ENCODE assay signal across 10 mouse cellular contexts in genomic region chr6:72210823-72211222, GRCm38 (mm10). TPM values are rescaled to one million over a fixed set of nuclear protein-coding genes. Genes with fewer than 3 reads are reported as not detected.
A peak's percentile ranks its signal among the peaks of the same experiment; 100 is the strongest.
DNase-seq lines count a peak whose midpoint lies in the region; ATAC-seq and TF ChIP-seq lines count a peak whose summit lies in the region.
"Had no signal": no experiment of that assay in that cellular context is flagged by ENCODE, and none has a peak within 500 bp of the region (broad histone marks: within the 10 kb centered on the region; RNA-seq: fewer than 3 reads in every experiment).

No protein-coding gene starts in this region.

- H3K27me3 ChIP-seq in cerebellum, adult 2 months (ENCODE audit: control insufficient read depth, insufficient read depth, low read length): no peaks in the 10 kb centered on the region

- no peak for TF ChIP-seq POLR2A in cerebellum, adult 2 months (IDR thresholded peaks at IDR 0.05; ENCODE audit: borderline replicate concordance, insufficient read depth, low read length)
- no peak for TF ChIP-seq POLR2A in lung, adult 2 months (IDR thresholded peaks at IDR 0.05; ENCODE audit: borderline replicate concordance, extremely low read depth, low read depth, low read length)

- H3K27ac ChIP-seq in cerebellum, adult 2 months (ENCODE audit: insufficient read depth, low read length): peak overlapping the region; percentile 49; the same call in 1 of the 2 replicates
- H3K27ac ChIP-seq: liver, embryonic 12.5 days had no signal

- peaks cover 41% of the 10 kb centered on the region for H3K4me1 ChIP-seq in cerebellum, adult 2 months (ENCODE audit: control insufficient read depth, insufficient read depth, low read length)
- H3K4me1 ChIP-seq in lung, adult 2 months (ENCODE audit: control insufficient read depth, insufficient read depth, low read length): no peaks in the 10 kb centered on the region; the same call in 1 of the 2 replicates

- no peak for TF ChIP-seq CTCF in cerebellum, adult 2 months (IDR thresholded peaks at IDR 0.05; ENCODE audit: borderline replicate concordance, insufficient read depth, low read depth, low read length)
- no peak for TF ChIP-seq CTCF in lung, adult 2 months (IDR thresholded peaks at IDR 0.05; ENCODE audit: insufficient read depth, low read length)

- WGBS in cerebellum, adult 2 months: 18% methylated on average over 7 of the region's 7 CpGs
- WGBS in lung, adult 2 months: 70% methylated on average over 7 of the region's 7 CpGs

- peak; percentile 33 to 44 for DNase-seq in cerebellum, adult 2 months
- DNase-seq in cerebellum, adult 11-12 months: no peak
- DNase-seq in lung, adult 18-20 months: peak; percentile 24 to 38
- no peak for DNase-seq in lung, adult 2 months
- peak; percentile 56 to 67 for DNase-seq in heart, postnatal 10 days
- DNase-seq in lung, postnatal 4 days: peak; percentile 45 to 79
- DNase-seq in frontal cortex, postnatal 10 days (ENCODE audit: low spot score in 2 of 2): no peak
- DNase-seq: kidney, adult 11 months had no signal

- no peak for ATAC-seq in megakaryocyte-erythroid progenitor cell, adult 5-6 weeks (replicated peaks; ENCODE audit: low FRiP score, low TSS enrichment, poor library complexity, severe bottlenecking)
- ATAC-seq: liver, embryonic 12.5 days had no signal

- intact Hi-C loops in heart, postnatal 10 days (cut with DNase I): no loop called here

- no peak overlapping the region for H3K4me3 ChIP-seq in cerebellum, adult 2 months (replicated peaks; ENCODE audit: insufficient read depth, low read depth, low read length)
- no peak overlapping the region for H3K4me3 ChIP-seq in lung, adult 2 months (replicated peaks; ENCODE audit: extremely low read depth, low read depth, low read length)
- H3K4me3 ChIP-seq: liver, embryonic 12.5 days had no signal

RNA-seq across cellular contexts. Expression of gene Atoh8, which starts 24.6 kb away (rescaled TPM):
- 4.4 and 5.9 TPM in 2 replicates for polyA plus RNA-seq in cerebellum, adult 2 months (2012; rRNA removed)
- 26.4 and 26.7 TPM in 2 replicates for polyA plus RNA-seq in lung, adult 2 months (2012; rRNA removed)
- total RNA-seq in heart, postnatal 10 days (2021): 1 to 10 TPM; 8.6 TPM
- total RNA-seq in megakaryocyte-erythroid progenitor cell, adult 5-6 weeks (2014; fragmentation: Nextera tagmentation): not detected in 2 replicates
- 0.91 TPM in 1 of 2 replicates, not detected in the other for total RNA-seq in megakaryocyte-erythroid progenitor cell, adult 5-6 weeks (2017)

Comparison
In these comparisons a context has a peak if more than half of its experiments do, and no peak if none do; other contexts are left out.
1. DNase-seq: peak in cerebellum, adult 2 months (2 of 2), lung, adult 18-20 months (2 of 2), heart, postnatal 10 days (2 of 2) and lung, postnatal 4 days (2 of 2); none in cerebellum, adult 11-12 months (single experiment), lung, adult 2 months (single experiment) and frontal cortex, postnatal 10 days (0 of 2).
2. RNA of gene Atoh8, which starts 24.6 kb away (total RNA-seq): 8.6 TPM in heart, postnatal 10 days; 0.91 TPM in megakaryocyte-erythroid progenitor cell, adult 5-6 weeks; every median in the first group is over 4 times any median in the second.